Mouse (Mus musculus): ENCODE measurements around the gene Kctd17.

The Kctd17 gene

DNA sequence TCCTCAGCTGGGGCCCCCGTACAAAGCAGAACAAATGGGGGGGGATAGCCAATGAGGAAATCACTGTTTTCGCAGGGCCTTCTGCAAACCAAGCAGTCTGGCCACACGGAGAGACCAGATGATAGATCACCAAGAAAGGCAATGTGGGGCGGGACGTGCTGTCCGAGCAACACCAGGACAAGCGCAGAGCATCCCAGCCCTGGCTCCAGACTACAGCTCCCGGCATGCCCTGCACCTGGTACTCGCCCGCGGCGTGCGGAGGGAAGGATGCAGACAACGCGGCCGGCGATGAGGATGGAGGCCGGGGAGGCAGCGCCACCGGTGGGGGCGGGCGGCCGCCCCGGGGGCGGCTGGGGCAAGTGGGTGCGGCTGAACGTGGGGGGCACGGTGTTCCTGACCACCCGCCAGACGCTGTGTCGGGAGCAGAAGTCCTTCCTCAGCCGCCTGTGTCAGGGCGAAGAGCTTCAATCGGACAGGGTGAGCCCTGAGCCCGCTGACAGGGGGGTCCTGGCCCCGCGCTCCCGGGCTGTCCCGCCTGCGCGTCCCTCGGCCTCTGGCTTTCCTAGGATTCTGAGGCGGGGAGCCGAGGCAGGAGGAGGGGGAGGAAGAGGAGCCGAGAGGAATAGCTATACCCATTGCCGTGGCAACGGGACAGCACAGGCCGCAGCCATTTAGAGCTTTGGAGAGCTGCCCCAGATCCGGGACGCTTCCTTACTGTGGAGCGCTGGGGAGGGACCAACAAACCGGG is at the start of gene Kctd17:
Gene Kctd17, plus strand, starts transcription at position 174 of the 748 bp plus-strand sequence.
- no peak for DNase-seq (ENCODE audit: low read depth, low spot score)

DNA sequence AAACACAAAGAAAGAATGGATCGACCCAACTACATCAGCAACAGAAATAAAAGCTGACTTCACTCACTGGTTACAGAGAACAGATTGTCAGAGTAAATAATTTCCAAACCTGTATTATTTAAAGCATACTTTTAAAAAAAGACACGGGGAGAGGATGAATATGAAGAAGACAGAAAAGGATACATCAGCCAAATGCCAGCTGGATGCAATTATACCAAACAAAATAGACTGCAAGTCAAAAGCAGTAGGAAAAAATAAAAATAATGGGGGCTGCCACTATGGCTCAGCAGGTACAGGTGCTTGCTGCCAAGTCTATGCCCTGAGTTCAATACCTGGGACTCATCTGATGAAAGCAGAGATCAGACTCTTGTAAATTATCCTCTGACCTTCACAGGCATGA is 48.2 kb upstream of the Kctd17 start:
- no peak for DNase-seq (ENCODE audit: low read depth, low spot score)

DNA sequence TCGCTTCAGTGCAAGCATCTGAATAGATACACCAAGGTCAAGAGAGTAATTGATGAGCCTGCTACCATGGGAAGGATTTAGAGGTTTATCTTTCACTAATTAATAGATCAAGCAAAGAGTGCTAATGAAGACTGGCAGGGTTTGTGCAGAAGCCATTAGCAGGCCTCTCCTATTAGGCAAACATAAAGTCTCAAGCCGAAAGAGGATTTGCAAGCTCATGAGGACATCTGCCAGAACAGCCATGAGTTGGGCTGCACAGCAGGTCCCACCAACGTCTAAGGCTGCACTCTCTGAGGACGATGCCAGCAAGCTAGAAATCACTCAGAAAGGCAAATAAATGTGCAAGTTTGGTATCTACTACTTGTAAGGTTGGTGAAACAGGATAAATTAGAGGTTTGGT is 47.6 kb upstream of the Kctd17 start:
- DNase-seq (ENCODE audit: low read depth, low spot score): no peak

DNA sequence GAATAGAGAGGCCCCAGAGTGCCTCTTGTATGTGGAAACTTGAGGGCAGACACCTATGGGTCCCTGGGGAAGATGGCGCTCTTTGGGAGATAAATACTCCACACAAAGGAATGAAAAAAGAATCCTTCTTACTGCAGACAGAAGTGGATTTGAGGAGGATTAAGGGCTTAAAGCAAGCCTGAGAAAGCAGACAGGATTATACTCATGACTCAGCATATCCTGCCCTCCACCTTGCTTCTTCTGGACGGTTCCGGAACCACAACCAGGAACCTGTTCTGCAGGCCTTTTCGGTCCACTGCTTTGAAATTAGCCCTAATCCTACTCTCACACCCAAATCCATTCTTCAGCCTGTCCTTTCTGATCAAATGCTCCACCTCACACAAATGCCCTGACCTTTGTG is 46.2 kb upstream of the Kctd17 start:
- no peak for DNase-seq (ENCODE audit: low read depth, low spot score)

DNA sequence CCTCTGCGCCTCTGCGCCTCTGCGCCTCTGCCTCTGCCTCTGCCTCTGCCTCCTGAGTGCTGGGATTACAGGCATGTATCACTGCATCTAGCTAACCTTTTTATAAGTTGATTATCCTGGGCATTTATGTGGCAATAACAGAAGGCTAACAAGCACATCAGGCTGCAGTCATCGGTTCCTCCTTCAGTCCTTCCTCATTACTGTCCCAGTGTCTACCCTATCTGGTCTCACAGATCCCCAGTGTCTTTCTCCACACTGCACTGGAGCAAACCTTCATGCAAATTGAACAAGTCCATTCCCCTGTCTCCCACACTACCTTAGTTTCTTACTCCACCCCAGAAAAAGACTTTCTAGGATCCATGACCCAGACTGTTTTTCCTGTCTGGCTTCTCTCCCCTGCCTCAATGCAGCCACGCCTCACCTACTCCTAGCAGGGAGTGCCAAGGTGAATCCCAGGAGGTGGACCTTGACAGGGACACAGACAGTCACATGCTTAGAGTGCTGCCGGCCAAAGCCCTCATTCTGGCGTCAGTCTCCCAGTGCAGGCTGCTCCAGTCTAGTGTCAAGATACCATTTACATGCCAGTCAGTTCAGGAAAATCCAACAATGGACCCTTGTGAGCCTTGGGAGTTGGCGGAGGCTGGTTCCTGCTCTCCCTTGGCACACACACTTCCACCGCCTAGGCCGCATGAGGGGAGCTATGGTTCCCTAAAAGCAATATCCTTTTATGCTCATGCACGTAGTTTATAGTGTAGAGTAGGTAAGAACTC is 44.7 kb upstream of the Kctd17 start:
- no peak for DNase-seq (ENCODE audit: low read depth, low spot score)

DNA sequence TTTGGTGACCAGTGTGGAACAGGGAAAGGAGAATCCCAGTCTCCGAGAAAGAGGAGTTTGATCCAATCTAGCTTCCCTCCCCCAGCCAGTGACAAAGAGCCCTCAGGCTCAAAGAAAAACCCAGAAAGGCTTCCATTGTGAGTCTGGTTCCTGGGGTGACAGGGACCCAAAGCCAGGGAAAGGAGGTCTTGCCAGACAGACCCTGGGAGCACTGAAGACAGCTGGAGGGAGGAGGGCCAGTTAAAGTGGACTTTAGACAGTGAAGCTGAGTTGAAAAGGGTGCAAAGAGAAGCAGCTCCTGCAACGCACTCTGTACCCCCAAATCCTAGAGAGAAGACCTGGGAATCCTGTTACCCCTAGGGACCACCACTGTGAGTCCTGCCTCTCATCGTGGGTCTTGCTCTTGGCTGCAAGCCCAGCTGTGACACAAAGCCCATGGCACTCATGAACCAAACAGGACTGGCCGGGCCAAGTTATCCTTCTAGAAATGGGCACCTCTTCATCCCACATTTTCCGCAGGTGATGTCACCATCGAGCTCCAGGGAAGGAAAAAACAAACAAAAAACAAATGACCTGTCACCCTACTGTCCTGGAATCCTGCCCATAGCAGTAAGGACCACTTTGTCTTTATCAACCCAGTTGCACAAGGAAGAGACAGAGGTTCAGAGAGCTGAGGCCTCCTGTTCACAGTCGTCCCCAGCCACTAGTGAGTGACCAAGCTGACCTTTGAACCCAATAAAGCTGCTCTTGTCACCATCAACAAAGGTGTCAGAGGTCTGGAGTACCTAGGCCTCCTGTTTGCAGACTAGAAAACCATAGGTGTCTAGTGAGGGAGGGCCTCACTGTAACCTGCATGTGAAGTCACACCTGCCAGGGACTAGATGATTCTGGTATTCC is 43.9 kb upstream of the Kctd17 start:
- DNase-seq (ENCODE audit: low read depth, low spot score): no peak

DNA sequence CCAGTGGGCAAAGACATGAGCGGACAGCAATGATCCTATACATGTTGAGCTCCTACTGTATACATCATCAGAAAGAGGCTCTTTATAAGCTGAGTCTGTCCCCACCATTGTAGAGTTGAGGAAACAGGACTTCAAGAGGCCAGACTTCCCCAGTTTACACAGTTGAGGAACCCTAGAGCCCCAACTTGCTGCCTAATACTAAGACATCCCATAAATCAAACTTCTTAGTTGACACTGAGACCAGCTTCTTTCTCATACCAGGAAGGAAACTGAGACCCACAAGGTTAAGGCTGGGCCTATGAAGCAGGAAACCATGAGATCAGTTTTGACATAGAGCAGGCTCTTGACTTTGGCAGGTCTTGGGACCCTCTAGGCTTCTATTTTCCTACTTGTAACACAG is 42.8 kb upstream of the Kctd17 start:
- no peak for DNase-seq (ENCODE audit: low read depth, low spot score)

DNA sequence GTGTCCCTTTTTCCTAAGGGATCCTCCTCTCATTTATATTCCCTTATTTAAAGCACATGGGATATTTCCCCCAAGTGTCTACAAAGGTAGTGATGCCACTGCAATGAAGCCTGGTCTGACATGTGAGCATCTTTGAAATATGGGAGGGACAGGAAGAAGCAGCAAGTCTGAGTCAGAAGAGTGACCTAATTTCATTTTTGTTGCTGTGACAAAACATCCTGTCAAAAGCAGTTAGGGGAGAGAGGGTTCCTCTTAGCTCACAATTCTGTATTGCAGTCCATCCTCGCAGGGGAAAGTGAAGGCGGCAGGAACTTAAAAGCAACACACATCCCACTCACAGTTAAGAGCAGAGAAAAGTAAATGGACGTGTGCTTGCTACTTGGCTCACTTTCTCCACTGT is 37.5 kb upstream of the Kctd17 start:
- no peak for DNase-seq (ENCODE audit: low read depth, low spot score)

DNA sequence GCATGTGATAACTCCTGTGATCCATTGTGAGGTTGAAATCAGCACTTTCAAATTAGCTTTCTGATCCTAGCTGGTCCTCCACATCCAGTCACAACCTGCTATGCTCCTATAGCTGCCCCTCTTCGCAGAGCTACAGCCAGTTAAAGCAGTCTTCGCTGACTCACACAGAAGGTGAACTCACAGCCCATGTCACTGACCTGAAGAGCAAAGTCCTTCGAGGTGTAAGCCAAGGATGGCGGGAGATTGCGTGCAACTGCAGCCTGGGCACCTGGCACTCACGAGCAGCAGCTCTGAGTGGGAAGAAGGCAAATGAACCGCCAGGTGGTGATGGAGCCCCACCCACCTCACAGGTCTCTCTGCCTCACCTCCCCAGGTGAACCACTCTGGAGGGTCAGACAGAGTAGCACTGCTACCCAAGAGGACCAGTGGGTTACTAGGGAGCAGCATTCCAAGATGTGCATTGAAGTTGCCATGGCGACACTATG is 32.8 kb upstream of the Kctd17 start, which contains the start of gene Tex33:
Gene Tex33, minus strand, starts transcription at position 435 of the 485 bp plus-strand sequence.
- no peak for DNase-seq (ENCODE audit: low read depth, low spot score)

DNA sequence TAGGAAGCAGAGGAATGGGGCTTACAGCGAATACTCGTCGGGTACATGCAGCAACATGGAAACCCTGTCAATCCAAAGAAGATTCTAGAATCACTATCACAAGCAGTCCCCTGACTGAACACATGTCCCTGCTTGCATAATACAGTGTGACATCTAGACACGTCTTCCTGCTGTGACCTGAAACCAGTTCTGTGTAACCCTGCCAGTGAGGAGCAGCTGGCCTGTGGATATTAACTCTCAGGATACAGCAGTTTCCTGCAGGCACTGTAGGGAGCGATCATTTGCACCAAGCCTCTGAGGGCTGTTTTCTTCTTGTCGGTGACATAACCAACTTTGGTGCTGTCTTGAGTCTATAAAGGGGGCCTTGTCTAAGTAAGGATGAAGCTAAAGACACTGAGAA is 27.0 kb upstream of the Kctd17 start:
- no peak for DNase-seq (ENCODE audit: low read depth, low spot score)

DNA sequence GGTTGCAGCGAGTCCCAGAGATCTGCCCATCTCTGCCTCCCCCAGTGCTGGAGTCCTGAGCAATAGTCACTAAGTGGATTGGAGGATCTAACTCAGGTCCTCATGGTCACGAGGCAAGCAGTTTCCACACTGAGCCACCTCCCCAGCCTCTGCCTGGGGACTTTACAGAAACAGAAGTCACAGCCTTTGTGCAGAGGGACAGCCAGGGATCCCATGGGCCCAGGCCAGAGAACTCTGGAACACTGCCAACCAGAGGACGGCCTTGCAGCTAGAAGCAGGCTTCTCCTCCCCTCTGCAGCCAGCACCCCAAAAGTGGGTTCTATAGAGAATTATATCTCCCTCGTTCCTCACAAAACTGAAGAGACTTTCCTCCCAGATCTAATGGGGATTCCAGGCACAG is 26.4 kb upstream of the Kctd17 start:
- no peak for DNase-seq (ENCODE audit: low read depth, low spot score)

DNA sequence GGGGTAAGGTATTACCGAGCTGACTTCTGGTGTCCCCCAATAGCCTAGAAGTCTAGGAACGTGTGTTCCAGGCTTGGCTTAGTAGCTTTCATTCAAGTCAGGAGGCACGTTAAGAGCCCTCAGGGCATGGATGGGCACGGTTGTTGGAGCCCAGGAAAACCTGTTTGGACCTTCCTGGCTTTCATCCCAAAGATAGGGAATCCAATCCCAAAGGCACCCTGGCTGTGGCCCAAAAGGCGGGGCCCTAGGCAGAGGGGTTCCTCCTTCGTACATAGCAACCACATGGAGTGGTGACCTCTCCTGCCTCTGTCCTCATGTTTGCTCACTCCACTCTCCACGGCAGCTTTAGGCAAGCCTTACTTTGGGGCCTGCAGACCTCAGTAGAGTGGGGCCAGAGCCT is 25.9 kb upstream of the Kctd17 start:
- DNase-seq (ENCODE audit: low read depth, low spot score): no peak

DNA sequence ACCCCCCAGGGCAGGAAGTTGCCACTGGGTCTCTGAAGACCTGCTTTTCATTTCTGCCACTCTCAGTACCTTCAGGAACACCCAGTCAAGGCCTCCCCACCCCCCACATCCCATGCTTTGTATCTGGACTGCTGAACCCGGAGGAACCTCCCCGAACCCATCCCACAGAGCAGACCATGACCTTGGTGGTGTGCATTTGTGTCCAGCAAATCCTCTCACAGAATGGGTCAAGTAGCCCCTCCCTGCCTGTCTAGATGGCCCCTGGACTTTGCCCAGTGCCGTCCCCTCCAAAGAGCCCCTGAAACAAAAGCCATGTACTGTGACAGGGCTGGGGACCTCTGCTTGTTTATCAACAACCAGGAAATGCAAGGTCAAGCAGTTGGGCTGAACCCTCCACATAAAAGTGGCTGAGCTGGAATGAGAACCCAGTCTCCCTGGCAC is 25.0 kb upstream of the Kctd17 start:
- DNase-seq (ENCODE audit: low read depth, low spot score): no peak

DNA sequence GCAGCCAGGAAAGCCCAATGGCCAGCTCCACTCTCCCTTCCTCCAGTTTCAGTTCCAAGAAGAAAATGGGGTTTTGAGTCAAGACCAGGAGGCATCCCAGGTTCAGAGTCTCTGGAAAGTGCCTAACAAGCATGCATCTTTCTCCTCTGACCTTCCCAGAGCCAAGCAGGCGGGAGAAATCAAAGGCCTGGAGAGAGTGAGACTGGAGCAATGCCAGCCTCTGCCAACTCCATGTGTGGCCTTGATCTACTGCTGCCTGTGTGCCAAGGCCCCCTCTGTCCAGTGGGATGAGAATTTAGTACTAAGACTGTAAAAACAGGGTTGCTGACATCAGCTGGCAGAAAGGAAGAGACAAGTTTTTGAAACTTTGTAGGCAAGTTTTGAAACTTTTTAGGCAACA is 24.5 kb upstream of the Kctd17 start:
- no peak for DNase-seq (ENCODE audit: low read depth, low spot score)

DNA sequence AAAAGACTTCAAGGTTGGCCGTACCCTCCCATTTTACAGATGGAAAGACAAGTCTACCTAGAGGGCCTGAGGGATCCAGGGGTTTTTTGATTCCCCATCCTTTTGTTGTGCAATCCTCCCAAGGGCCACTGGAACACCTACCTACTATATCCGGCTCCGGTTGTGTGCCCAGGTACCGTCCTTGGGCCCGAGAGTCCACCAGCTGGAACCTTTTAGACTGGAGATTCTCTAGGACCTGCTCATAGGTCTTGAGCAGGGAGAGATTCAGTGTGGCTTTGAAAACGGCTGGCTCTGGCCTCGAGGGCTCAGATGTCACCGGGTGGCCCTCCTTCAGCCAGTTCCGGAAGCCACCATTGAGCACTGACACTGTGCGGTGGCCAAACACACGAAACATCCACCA is 23.3 kb upstream of the Kctd17 start:
- no peak for DNase-seq (ENCODE audit: low read depth, low spot score)

DNA sequence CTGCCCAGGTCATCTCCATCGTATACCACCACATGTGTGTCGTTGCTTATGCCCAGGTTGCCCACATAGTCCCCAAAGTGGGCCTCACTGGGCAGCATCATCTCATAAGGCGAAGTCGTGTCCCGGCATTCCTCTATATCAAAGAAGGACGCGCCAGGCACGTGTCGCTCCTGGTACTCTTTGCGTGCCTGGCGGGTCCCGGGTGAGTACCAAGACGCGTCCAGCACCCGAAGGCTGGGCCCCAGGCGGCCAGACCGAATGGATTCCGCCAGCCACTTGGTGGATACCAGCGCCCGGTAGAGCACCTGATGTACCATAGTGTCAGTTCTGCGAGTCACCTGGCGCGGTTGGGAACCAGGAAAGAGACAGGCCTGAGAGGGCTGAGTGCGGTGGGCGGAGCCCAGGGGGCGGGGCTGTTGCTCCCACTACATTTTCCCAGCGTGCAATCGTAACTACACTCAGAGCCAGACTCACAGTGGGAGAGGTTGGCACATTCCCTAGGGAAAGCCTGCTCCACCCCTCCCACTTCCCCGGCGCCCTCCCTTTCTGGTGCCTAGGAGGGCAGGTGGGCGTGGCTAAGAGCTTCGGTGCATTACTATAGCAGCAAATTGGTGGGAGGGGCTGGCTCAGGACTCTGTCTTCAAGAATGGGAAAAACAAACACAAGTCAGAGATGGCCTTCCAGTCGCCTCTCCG is 22.7 kb upstream of the Kctd17 start, which contains the start of gene Tst:
Gene Tst, minus strand, starts transcription at position 391 of the 695 bp plus-strand sequence.
- peak; percentile 60 for DNase-seq (ENCODE audit: low read depth, low spot score)

DNA sequence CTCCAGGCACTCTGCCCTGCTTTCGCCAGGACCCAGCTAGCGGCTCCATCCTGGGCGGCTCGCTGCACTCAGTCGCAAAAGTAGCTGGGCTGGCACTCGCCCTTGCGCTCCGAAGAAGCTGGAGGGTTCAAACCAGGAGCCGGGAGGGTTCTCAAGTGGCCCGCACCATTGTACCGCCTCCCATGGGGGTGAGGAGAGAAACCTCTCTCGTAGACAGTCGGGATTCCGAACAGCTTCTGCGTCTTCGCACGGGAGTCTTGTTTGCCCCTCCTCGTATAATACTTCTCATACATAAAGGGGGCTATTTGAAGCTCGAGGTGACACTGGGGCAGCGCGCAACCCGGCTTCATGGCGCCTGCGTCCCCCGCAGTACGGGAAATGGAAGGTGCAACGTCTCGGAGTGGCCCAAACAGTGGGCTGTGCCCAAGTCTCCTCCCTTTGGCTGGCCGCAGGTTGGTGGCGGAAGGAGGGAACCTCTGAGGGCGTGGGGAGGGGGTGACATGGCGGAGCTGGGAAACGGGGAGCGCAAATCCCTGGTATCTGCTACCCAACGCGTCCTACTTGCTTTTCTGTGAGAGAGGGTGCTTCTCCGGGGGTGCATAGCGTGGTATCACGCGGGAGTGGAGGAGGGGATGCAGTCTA is 21.9 kb upstream of the Kctd17 start, which contains the start of gene Mpst:
Gene Mpst, plus strand, starts transcription at position 124 of the 642 bp plus-strand sequence.
- peak; percentile 82 for DNase-seq (ENCODE audit: low read depth, low spot score)

DNA sequence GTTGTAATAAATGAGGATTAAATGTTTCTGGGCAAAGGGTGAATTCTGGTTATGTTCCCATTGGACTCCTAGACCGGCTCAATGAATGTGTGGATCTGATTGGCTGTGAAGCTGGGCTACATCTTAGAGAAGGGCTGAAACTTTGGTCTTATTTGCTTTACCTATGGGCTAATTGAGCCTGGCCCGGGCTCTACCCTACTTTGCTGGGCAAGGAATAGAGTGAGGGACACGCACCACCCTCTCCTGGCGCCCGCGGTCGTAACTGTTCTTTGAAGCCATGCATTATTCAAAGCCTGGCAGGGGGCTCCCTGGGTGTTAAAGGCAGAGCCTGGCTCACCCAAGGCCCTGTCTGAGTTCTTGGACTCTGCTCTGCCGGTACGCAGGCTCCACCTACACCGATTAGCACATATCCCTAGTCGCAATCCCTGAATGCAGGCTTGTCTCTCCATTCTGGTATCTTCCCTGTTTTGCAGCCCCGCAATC is 18.8 kb upstream of the Kctd17 start:
- DNase-seq (ENCODE audit: low read depth, low spot score): no peak

DNA sequence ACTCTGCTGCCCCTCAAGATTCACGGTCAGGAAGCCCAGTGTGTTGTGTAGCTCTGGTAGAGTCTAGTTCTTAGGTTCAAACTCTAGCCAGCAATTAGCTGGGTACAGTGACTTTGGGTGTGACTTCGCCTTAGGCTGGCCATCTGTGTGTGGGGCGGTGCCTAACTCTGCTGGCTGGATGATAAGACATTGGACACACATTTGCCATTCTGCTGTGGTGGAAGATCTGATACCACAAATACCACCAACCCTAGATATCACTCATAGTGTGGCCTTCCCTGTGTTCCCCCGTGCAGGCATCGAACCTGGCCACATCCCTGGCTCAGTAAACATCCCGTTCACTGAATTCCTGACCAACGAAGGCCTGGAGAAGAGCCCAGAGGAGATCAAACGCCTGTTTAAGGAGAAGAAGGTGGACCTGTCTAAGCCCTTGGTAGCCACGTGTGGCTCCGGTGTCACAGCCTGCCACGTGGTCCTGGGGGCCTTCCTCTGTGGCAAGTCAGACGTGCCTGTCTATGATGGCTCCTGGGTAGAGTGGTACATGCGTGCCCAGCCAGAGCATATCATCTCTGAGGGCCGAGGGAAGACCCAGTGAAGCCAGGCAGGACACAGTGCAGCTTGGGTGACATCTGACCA is 15.2 kb upstream of the Kctd17 start:
- DNase-seq (ENCODE audit: low read depth, low spot score): no peak

DNA sequence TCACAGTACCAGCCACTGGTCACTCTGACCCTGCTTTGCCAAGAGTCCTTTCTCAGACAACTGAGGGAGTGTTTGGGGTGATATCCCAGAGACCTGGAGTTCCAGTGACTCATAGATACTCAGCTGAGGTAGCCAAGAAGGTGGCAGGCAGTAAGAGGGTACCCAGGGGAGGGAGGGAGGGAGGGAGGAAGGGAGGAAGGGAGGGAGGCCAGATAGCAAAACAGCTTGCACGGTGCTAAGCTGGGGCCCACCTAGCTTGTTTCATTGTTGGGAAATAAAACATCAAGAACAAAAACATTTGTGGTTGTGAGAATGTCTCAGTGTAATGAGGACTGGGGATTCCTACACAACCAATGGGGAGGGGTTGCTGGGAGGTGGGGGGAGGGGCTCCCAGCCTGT is 14.6 kb upstream of the Kctd17 start:
- no peak for DNase-seq (ENCODE audit: low read depth, low spot score)
